Mouse (Mus musculus) midbrain, embryonic 14.5 days (tissue): ENCODE measurements around the gene Slc25a31. TPM values are rescaled to one million over a fixed set of nuclear protein-coding genes. Genes with fewer than 3 reads are reported as not detected.

Experiments
- ATAC-seq: fragments of 200-750 bp; cut with Nextera tagmentation; 2 replicates; pipeline ENCODE4 v1.8.0; 2017; ENCODE audit warnings: moderate number of reproducible peaks, moderate library complexity; ENCODE audit not compliant: low FRiP score, low TSS enrichment
- DNase-seq: peaks from one replicate; pipeline ENCODE4 v3.0.0-alpha.2; 2015
- H3K27ac ChIP-seq: fragments of 300-500 bp; sonication (generic); replicated peaks from 2 replicates; pipeline ENCODE4 v1.5.1; 2014; ENCODE audit warnings: mild to moderate bottlenecking, low read depth, low read length, moderate library complexity
- H3K27me3 ChIP-seq: fragments of 300-500 bp; sonication (generic); 2 replicates; pipeline ENCODE4 v1.6.1; 2014; ENCODE audit warnings: low read length, control low read depth, mixed read lengths; ENCODE audit not compliant: control insufficient read depth, insufficient read depth
- H3K36me3 ChIP-seq: fragments of 300-500 bp; sonication (generic); 2 replicates; pipeline ENCODE4 v1.6.1; 2014; ENCODE audit warnings: low read length, control low read depth; ENCODE audit not compliant: control insufficient read depth, insufficient read depth
- H3K4me1 ChIP-seq: fragments of 300-500 bp; sonication (generic); 2 replicates; pipeline ENCODE4 v1.6.1; 2014; ENCODE audit warnings: mild to moderate bottlenecking, antibody characterized with exemption, low read length, control low read depth; ENCODE audit not compliant: control insufficient read depth, insufficient read depth
- H3K4me2 ChIP-seq: fragments of 300-500 bp; sonication (generic); 2 replicates; pipeline ENCODE4 v1.6.1; 2014; ENCODE audit warnings: mild to moderate bottlenecking, low read length, moderate library complexity
- H3K4me3 ChIP-seq: fragments of 300-500 bp; sonication (generic); replicated peaks from 2 replicates; pipeline ENCODE4 v1.5.1; 2014; ENCODE audit warnings: low read depth, low read length
- H3K9ac ChIP-seq: fragments of 300-500 bp; sonication (generic); replicated peaks from 2 replicates; pipeline ENCODE4 v1.6.1; 2014; ENCODE audit warnings: mild to moderate bottlenecking, low read length, moderate library complexity
- H3K9me3 ChIP-seq: fragments of 300-500 bp; sonication (generic); 2 replicates; pipeline ENCODE4 v1.6.1; 2016; ENCODE audit warnings: low read length, control low read depth, mixed read lengths; ENCODE audit not compliant: control insufficient read depth
- WGBS: fragments of 180-500 bp; shearing (Covaris S2); extraction: QIAGEN DNeasy Blood & Tissue Kit; methylation state at CpG from one replicate; pipeline ENCODE4 v1.1.7; 2014; 5-methylcytosine and 5-hydroxymethylcytosine counted together
- polyA plus RNA-seq: library from polyadenylated mRNA; unstranded; fragments of >200 nt; fragmentation: Nextera tagmentation; extraction: Ambion mirVana; gene quantifications from 2 replicates; pipeline ENCODE4 v1.2.1, GENCODE M21; 2014

Slc25a31 gene
- polyA plus RNA-seq, 1 experiment from 2014 or later: 0.22 TPM

GRCm38 (mm10) chr3:40744836-40745660 is 36.4 kb downstream of the Slc25a31 start:
- H3K36me3 ChIP-seq: no peaks in the 10 kb centered on the region
- ATAC-seq: peak; percentile 95

DNA sequence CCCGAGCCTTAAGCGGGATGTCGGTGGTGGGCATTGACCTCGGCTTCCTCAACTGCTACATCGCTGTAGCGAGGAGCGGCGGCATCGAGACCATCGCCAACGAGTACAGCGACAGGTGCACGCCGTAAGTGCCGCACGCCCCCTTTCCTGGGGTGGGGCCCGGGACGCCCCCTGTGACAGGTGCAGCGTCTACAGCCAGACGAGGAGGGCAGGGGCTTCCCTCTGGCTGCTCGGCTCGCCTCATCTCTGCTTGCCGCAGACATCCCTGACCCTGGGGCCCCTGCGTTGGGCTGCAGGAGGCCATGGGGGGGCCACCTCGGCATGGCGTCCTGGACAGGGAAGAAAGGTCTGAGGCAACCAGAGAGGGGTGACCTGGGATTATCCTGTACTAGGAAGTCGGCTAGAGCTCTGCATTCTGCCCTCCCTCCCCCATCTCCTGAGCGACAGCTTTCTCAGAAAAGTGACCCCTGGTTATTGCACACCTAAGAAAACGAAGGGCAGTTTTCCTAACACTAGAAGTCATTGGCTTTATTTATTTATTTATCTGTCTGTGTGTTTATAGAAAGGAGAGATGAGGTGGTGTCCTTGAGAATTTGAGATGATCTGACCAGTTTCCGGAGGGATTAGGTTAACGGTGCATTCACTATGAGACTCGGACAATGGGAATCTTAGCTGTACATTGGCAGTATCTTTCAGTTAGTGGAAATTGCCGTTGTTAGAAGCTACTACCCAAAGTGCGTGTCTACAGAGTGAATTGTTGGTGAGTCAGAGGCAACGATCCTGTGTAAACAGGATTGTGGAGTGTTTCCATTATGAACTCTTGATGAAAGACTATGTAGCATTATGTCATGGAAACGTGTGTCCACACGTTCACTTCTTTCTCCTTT is 37.2 kb downstream of the Slc25a31 start:
- H3K9me3 ChIP-seq: no peaks in the 10 kb centered on the region
- H3K4me3 ChIP-seq: peak overlapping the region; percentile 86
- peaks cover 15% of the 10 kb centered on the region for H3K4me1 ChIP-seq
- DNase-seq: no peak
- H3K27me3 ChIP-seq: no peaks in the 10 kb centered on the region
- ATAC-seq: peak; percentile 70
- H3K36me3 ChIP-seq: no peaks in the 10 kb centered on the region
- peak overlapping the region; percentile 87 for H3K9ac ChIP-seq
- H3K27ac ChIP-seq: peak overlapping the region; percentile 91
- WGBS: under 1% methylated on average over 37 of the region's 37 CpGs
- peak overlapping the region; percentile 80 for H3K4me2 ChIP-seq

More at GRCm38 (mm10) chr3:40744836-40745660, 36.4 kb downstream of the Slc25a31 start:
- peak overlapping the region; percentile 86 for H3K4me3 ChIP-seq
- H3K4me2 ChIP-seq: peak overlapping the region; percentile 80
- peak overlapping the region; percentile 87 for H3K9ac ChIP-seq
- H3K27ac ChIP-seq: peak overlapping the region; percentile 91
- DNase-seq: peak; percentile 96
- WGBS: under 1% methylated on average over 78 of the region's 93 CpGs
- H3K4me1 ChIP-seq: peaks cover 15% of the 10 kb centered on the region
- no peaks in the 10 kb centered on the region for H3K9me3 ChIP-seq
- no peaks in the 10 kb centered on the region for H3K27me3 ChIP-seq

DNA sequence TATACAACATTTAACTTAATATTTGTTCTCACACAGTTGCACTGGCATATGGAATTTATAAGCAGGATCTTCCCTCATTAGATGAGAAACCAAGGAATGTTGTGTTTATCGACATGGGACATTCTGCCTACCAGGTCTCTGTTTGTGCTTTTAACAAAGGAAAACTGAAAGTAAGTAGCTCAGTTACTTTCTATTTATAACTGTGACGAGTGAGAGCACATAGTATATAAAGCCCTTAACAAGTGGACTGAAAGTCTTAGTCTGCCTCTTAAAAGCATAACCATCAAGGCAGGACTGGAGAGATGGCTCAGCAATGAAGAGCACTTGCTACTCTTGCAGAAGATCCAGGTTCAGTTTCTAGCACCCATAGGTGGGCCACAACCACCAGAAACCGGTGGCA is 52.1 kb downstream of the Slc25a31 start:
- Histone ChIP-seq H3K4me2 (no peak overlapping the region), H3K4me1 (no peaks in the 10 kb centered on the region), H3K4me3 (no peak overlapping the region), H3K27me3 (no peaks in the 10 kb centered on the region), H3K9ac (no peak overlapping the region), H3K36me3 (peaks cover 63% of the 10 kb centered on the region), H3K9me3 (no peaks in the 10 kb centered on the region), H3K27ac (no peak overlapping the region)
- DNase-seq: no peak
- no peak for ATAC-seq
- 96% methylated on average over 3 of the region's 3 CpGs for WGBS

DNA sequence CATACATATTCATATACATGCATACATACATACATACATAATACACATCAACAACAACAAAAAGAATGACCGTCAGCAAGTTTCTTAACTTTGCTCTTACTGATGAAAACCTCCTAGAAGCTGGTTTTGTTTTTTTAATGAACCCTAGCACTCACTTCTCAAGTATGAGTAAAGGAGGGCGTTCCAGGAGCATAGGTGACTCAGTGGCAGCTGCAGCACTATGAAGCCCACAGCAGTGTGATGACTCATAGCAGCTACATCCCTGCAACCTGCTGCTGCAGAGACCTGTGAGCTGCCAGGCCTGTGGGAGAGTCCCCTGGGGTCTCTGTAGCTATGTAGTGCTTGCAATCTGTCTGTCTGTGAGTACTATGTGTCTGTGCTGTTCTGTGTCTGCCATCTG is 52.7 kb downstream of the Slc25a31 start:
- no peaks in the 10 kb centered on the region for H3K9me3 ChIP-seq
- H3K36me3 ChIP-seq: peaks cover 63% of the 10 kb centered on the region
- no peak overlapping the region for H3K4me2 ChIP-seq
- no peak overlapping the region for H3K4me3 ChIP-seq
- 94% methylated on average over 2 of the region's 2 CpGs for WGBS
- H3K27me3 ChIP-seq: no peaks in the 10 kb centered on the region
- H3K4me1 ChIP-seq: no peaks in the 10 kb centered on the region
- no peak for ATAC-seq
- DNase-seq: no peak
- no peak overlapping the region for H3K9ac ChIP-seq
- no peak overlapping the region for H3K27ac ChIP-seq

Other genes with a start within 250 kb of the Slc25a31 start
- 3.7 and 3.8 TPM in 2 replicates for gene Intu, start 177.6 kb upstream of the Slc25a31 start, polyA plus RNA-seq
- 40.1 and 53.1 TPM in 2 replicates for gene Hspa4l, start 35.6 kb downstream of the Slc25a31 start, polyA plus RNA-seq
- gene Plk4, start 91.2 kb downstream of the Slc25a31 start, polyA plus RNA-seq: 10.5 and 16.3 TPM in 2 replicates
- gene Mfsd8, start 138.0 kb downstream of the Slc25a31 start, polyA plus RNA-seq: 10.4 and 12.8 TPM in 2 replicates
- 15.8 and 15.9 TPM in 2 replicates for gene Abhd18, start 138.1 kb downstream of the Slc25a31 start, polyA plus RNA-seq
- gene 1700034I23Rik, start 193.7 kb downstream of the Slc25a31 start, polyA plus RNA-seq: 0.32 and 0.34 TPM in 2 replicates
- gene Larp1b, start 241.0 kb downstream of the Slc25a31 start, polyA plus RNA-seq: 4.6 and 5.0 TPM in 2 replicates